Mouse (Mus musculus) forebrain, embryonic 12.5 days (tissue): ENCODE measurements around the gene Lrrc75a. TPM values are rescaled to one million over a fixed set of nuclear protein-coding genes. Genes with fewer than 3 reads are reported as not detected.

Experiments used
- ATAC-seq: fragments of 200-750 bp; cut with Nextera tagmentation; 2 replicates; pipeline ENCODE4 v1.8.0; 2017; ENCODE audit warnings: moderate TSS enrichment; ENCODE audit not compliant: low FRiP score
- H3K27ac ChIP-seq: fragments of 300-500 bp; sonication (generic); 2 replicates; pipeline ENCODE4 v1.5.1; 2016; ENCODE audit warnings: mild to moderate bottlenecking
- H3K27me3 ChIP-seq: fragments of 300-500 bp; sonication (generic); 2 replicates; pipeline ENCODE4 v1.6.1; 2016; ENCODE audit warnings: mild to moderate bottlenecking
- H3K36me3 ChIP-seq: fragments of 300-500 bp; sonication (generic); replicated peaks from 2 replicates; pipeline ENCODE4 v1.6.1; 2016; ENCODE audit warnings: mild to moderate bottlenecking
- H3K4me1 ChIP-seq: fragments of 300-500 bp; sonication (generic); 2 replicates; pipeline ENCODE4 v1.6.1; 2016
- H3K4me2 ChIP-seq: fragments of 300-500 bp; sonication (generic); 2 replicates; pipeline ENCODE4 v1.6.1; 2016; ENCODE audit warnings: mild to moderate bottlenecking, moderate library complexity
- H3K4me3 ChIP-seq: fragments of 300-500 bp; sonication (generic); replicated peaks from 2 replicates; pipeline ENCODE4 v1.5.1; 2016; ENCODE audit warnings: mild to moderate bottlenecking
- H3K9ac ChIP-seq: fragments of 300-500 bp; sonication (generic); 2 replicates; pipeline ENCODE4 v1.6.1; 2016; ENCODE audit warnings: mild to moderate bottlenecking
- H3K9me3 ChIP-seq: fragments of 300-500 bp; sonication (generic); 2 replicates; pipeline ENCODE4 v1.6.1; 2016
- WGBS: fragments of 180-500 bp; shearing (Covaris S2); methylation state at CpG from one replicate; pipeline ENCODE4 v1.1.7; 2016; 5-methylcytosine and 5-hydroxymethylcytosine counted together
- polyA plus RNA-seq: library from polyadenylated mRNA; unstranded; fragments of >200 nt; fragmentation: Nextera tagmentation; extraction: Ambion mirVana; gene quantifications from 2 replicates; pipeline ENCODE4 v1.2.1, GENCODE M21; 2016

Gene Lrrc75a
- polyA plus RNA-seq, 1 experiment from 2014 or later, result 15.1 TPM

- Histone ChIP-seq H3K27ac (peak overlapping the region; percentile 93), H3K9ac (peak overlapping the region; percentile 45), H3K4me2 (peak overlapping the region; percentile 55), H3K9me3 (no peaks in the 10 kb centered on the region), H3K4me1 (peaks cover 49% of the 10 kb centered on the region), H3K27me3 (no peaks in the 10 kb centered on the region), H3K36me3 (no peaks in the 10 kb centered on the region), H3K4me3 (peak overlapping the region; percentile 24)
- ATAC-seq, result peak; percentile 69
- under 1% methylated on average over 11 of the region's 11 CpGs for WGBS
Measured at GRCm38 (mm10) chr11:62630225-62630821, 18.0 kb downstream of the Lrrc75a start.

GRCm38 (mm10) chr11:62629352-62630224 lies 18.7 kb downstream of the Lrrc75a start:
- Histone ChIP-seq H3K4me2 (peak overlapping the region; percentile 55), H3K4me1 (peaks cover 54% of the 10 kb centered on the region), H3K27ac (peak overlapping the region; percentile 93), H3K9me3 (no peaks in the 10 kb centered on the region), H3K4me3 (peak overlapping the region; percentile 24), H3K27me3 (no peaks in the 10 kb centered on the region), H3K36me3 (no peaks in the 10 kb centered on the region), H3K9ac (peak overlapping the region; percentile 45)
- 1% methylated on average over 9 of the region's 9 CpGs for WGBS
- peak; percentile 7; the same call in 1 of the 2 replicates for ATAC-seq

- no peak overlapping the region for H3K4me3 ChIP-seq
- H3K4me1 ChIP-seq, result peaks cover 35% of the 10 kb centered on the region
- no peaks in the 10 kb centered on the region for H3K27me3 ChIP-seq
- H3K4me2 ChIP-seq, result no peak overlapping the region
- H3K36me3 ChIP-seq, result peaks cover 1% of the 10 kb centered on the region; the same call in 1 of the 2 replicates
- ATAC-seq, result no peak
- no peak overlapping the region for H3K9ac ChIP-seq
- H3K9me3 ChIP-seq, result no peaks in the 10 kb centered on the region
- 68% methylated on average over 10 of the region's 10 CpGs for WGBS
- peak overlapping the region; percentile 72; the same call in 1 of the 2 replicates for H3K27ac ChIP-seq
Measured at GRCm38 (mm10) chr11:62624341-62625291, 23.7 kb downstream of the Lrrc75a start.

- Histone ChIP-seq H3K36me3 (peaks cover 12% of the 10 kb centered on the region), H3K27me3 (no peaks in the 10 kb centered on the region), H3K4me1 (peaks cover 18% of the 10 kb centered on the region), H3K27ac (no peak overlapping the region), H3K4me3 (no peak overlapping the region), H3K9ac (no peak overlapping the region), H3K9me3 (no peaks in the 10 kb centered on the region), H3K4me2 (no peak overlapping the region)
- no peak for ATAC-seq
- WGBS, result 54% methylated on average over 4 of the region's 4 CpGs
Measured at GRCm38 (mm10) chr11:62622850-62623249, 25.5 kb downstream of the Lrrc75a start.

- Histone ChIP-seq H3K4me2 (no peak overlapping the region), H3K4me1 (peaks cover 18% of the 10 kb centered on the region), H3K9me3 (no peaks in the 10 kb centered on the region), H3K9ac (no peak overlapping the region), H3K4me3 (no peak overlapping the region), H3K36me3 (peaks cover 19% of the 10 kb centered on the region), H3K27ac (no peak overlapping the region), H3K27me3 (no peaks in the 10 kb centered on the region)
- no peak for ATAC-seq
- WGBS, result 77% methylated on average over 4 of the region's 4 CpGs
Measured at GRCm38 (mm10) chr11:62621586-62622283, 26.6 kb downstream of the Lrrc75a start.

GRCm38 (mm10) chr11:62621079-62621478 lies 27.2 kb downstream of the Lrrc75a start:
- no peak overlapping the region for H3K9ac ChIP-seq
- no peaks in the 10 kb centered on the region for H3K9me3 ChIP-seq
- no peak overlapping the region for H3K27ac ChIP-seq
- no peaks in the 10 kb centered on the region for H3K27me3 ChIP-seq
- no peak overlapping the region for H3K4me2 ChIP-seq
- H3K36me3 ChIP-seq, result peaks cover 22% of the 10 kb centered on the region
- no peak for ATAC-seq
- peaks cover 18% of the 10 kb centered on the region for H3K4me1 ChIP-seq
- 93% methylated on average over 8 of the region's 8 CpGs for WGBS
- no peak overlapping the region for H3K4me3 ChIP-seq

- WGBS, result 92% methylated on average over 4 of the region's 4 CpGs
- Histone ChIP-seq H3K9me3 (no peaks in the 10 kb centered on the region), H3K36me3 (peaks cover 28% of the 10 kb centered on the region), H3K27ac (no peak overlapping the region), H3K4me3 (no peak overlapping the region), H3K9ac (no peak overlapping the region), H3K4me2 (no peak overlapping the region), H3K27me3 (no peaks in the 10 kb centered on the region), H3K4me1 (peaks cover 25% of the 10 kb centered on the region)
- no peak for ATAC-seq
Measured at GRCm38 (mm10) chr11:62615456-62615855, 32.9 kb downstream of the Lrrc75a start.

GRCm38 (mm10) chr11:62614876-62615410 lies 33.4 kb downstream of the Lrrc75a start:
- Histone ChIP-seq H3K36me3 (peaks cover 33% of the 10 kb centered on the region), H3K4me3 (no peak overlapping the region), H3K9me3 (no peaks in the 10 kb centered on the region), H3K27ac (peak overlapping the region; percentile 90), H3K9ac (no peak overlapping the region), H3K4me2 (no peak overlapping the region), H3K4me1 (peaks cover 25% of the 10 kb centered on the region), H3K27me3 (no peaks in the 10 kb centered on the region)
- WGBS, result 90% methylated on average over 8 of the region's 8 CpGs
- no peak for ATAC-seq

GRCm38 (mm10) chr11:62613657-62614365 lies 34.5 kb downstream of the Lrrc75a start:
- Histone ChIP-seq H3K27me3 (no peaks in the 10 kb centered on the region), H3K4me2 (peak overlapping the region; percentile 41), H3K4me1 (peaks cover 25% of the 10 kb centered on the region), H3K4me3 (0 out of 2 replicates have a peak overlapping the region, but pooled peaks have one; percentile 10), H3K36me3 (peaks cover 34% of the 10 kb centered on the region), H3K9ac (peak overlapping the region; percentile 47), H3K27ac (peak overlapping the region; percentile 90), H3K9me3 (no peaks in the 10 kb centered on the region)
- ATAC-seq, result peak; percentile 95
- WGBS, result 3% methylated on average over 19 of the region's 19 CpGs

- Histone ChIP-seq H3K9ac (peak overlapping the region; percentile 12; the same call in 1 of the 2 replicates), H3K27me3 (no peaks in the 10 kb centered on the region), H3K4me2 (no peak overlapping the region), H3K36me3 (peaks cover 36% of the 10 kb centered on the region), H3K27ac (peak overlapping the region; percentile 51), H3K4me3 (no peak overlapping the region), H3K4me1 (peaks cover 25% of the 10 kb centered on the region), H3K9me3 (no peaks in the 10 kb centered on the region)
- 67% methylated on average over 10 of the region's 10 CpGs for WGBS
- no peak for ATAC-seq
Measured at GRCm38 (mm10) chr11:62612604-62613003, 35.7 kb downstream of the Lrrc75a start.

GRCm38 (mm10) chr11:62610304-62610703 lies 38.0 kb downstream of the Lrrc75a start:
- Histone ChIP-seq H3K4me1 (peaks cover 44% of the 10 kb centered on the region), H3K36me3 (peaks cover 46% of the 10 kb centered on the region), H3K9me3 (no peaks in the 10 kb centered on the region), H3K27me3 (no peaks in the 10 kb centered on the region), H3K9ac (no peak overlapping the region), H3K4me2 (no peak overlapping the region), H3K4me3 (no peak overlapping the region), H3K27ac (no peak overlapping the region)
- WGBS, result 89% methylated on average over 6 of the region's 6 CpGs
- no peak for ATAC-seq
